Mouse (Mus musculus) MEL (cell line): ENCODE measurements around the gene Sik3. TPM values are rescaled to one million over a fixed set of nuclear protein-coding genes. Genes with fewer than 3 reads are reported as not detected.

ENCODE experiments used
- DNase-seq: peaks from one replicate; pipeline ENCODE4 v3.0.0; 2011; ENCODE audit warnings: low read depth, low spot score
- H3K27ac ChIP-seq: 2 replicates; pipeline ENCODE4 v1.5.1; 2012; ENCODE audit warnings: low read depth, mild to moderate bottlenecking, control low read depth, low read length, moderate library complexity; ENCODE audit not compliant: control insufficient read depth
- H3K27me3 ChIP-seq, 2 experiments: fragments of 150-350 bp in 1 of 2; sonication (generic) in 1 of 2; 2 replicates each; pipeline ENCODE4 v1.6.1; 2012; ENCODE audit warnings: low read length in 2 of 2, mild to moderate bottlenecking in 2 of 2, improper control_type of control experiment in 1 of 2, moderate library complexity in 1 of 2; ENCODE audit not compliant: insufficient read depth in 2 of 2, control insufficient read depth in 1 of 2
- H3K36me3 ChIP-seq, 2 experiments: 2 replicates each; pipeline ENCODE4 v1.6.1; 2012 to 2014; ENCODE audit warnings: low read length in 2 of 2, improper control_type of control experiment in 1 of 2, inconsistent platforms in 1 of 2, mild to moderate bottlenecking in 1 of 2; ENCODE audit not compliant: insufficient read depth in 2 of 2, control insufficient read depth in 1 of 2
- H3K4me1 ChIP-seq, 2 experiments: fragments of 150-350 bp in 1 of 2; sonication (generic) in 1 of 2; 2 replicates each; pipeline ENCODE4 v1.6.1; 2012; ENCODE audit warnings: low read length in 2 of 2, improper control_type of control experiment in 1 of 2, mild to moderate bottlenecking in 1 of 2; ENCODE audit not compliant: insufficient read depth in 2 of 2, control insufficient read depth in 1 of 2
- H3K4me3 ChIP-seq, 2 experiments: fragments of 150-350 bp in 1 of 2; sonication (generic) in 1 of 2; 2 replicates each; pipeline ENCODE4 v1.5.1; 2012; ENCODE audit warnings: low read depth in 2 of 2, low read length in 2 of 2, mild to moderate bottlenecking in 2 of 2, moderate library complexity in 2 of 2, control low read depth in 1 of 2, improper control_type of control experiment in 1 of 2; ENCODE audit not compliant: control insufficient read depth in 1 of 2, insufficient read depth in 1 of 2
- H3K79me2 ChIP-seq: 2 replicates; pipeline ENCODE4 v1.6.1; 2012; ENCODE audit warnings: mild to moderate bottlenecking, low read length, moderate library complexity; ENCODE audit not compliant: control insufficient read depth, poor library complexity, insufficient read depth
- H3K9ac ChIP-seq: 2 replicates; pipeline ENCODE4 v1.6.1; 2012; ENCODE audit warnings: low read depth, mild to moderate bottlenecking, control low read depth, low read length, moderate library complexity; ENCODE audit not compliant: control insufficient read depth, poor library complexity, severe bottlenecking
- H3K9me3 ChIP-seq: fragments of 150-350 bp; sonication (generic); replicated peaks from 2 replicates; pipeline ENCODE4 v1.6.1; 2012; ENCODE audit warnings: mild to moderate bottlenecking, low read length, improper control_type of control experiment, moderate library complexity; ENCODE audit not compliant: insufficient read depth
- BHLHE40 ChIP-seq: IDR thresholded peaks from 2 replicates; pipeline ENCODE4 v1.6.1; 2012; ENCODE audit warnings: low read depth, mild to moderate bottlenecking, inconsistent platforms, low read length, improper control_type of control experiment, borderline replicate concordance
- CHD1 ChIP-seq: IDR thresholded peaks from 2 replicates; pipeline ENCODE4 v1.6.1; 2012; ENCODE audit warnings: low read depth, mild to moderate bottlenecking, inconsistent platforms, low read length, improper control_type of control experiment
- CHD2 ChIP-seq: IDR thresholded peaks from 2 replicates; pipeline ENCODE4 v1.6.1; 2011; ENCODE audit warnings: low read length, improper control_type of control experiment
- CTCF ChIP-seq, 3 experiments: IDR thresholded peaks in 2 of 3; conservative IDR thresholded peaks in 1 of 3; 2 replicates each; pipeline ENCODE4 v1.5.1; 2011 to 2012; ENCODE audit warnings: low read length in 3 of 3, low read depth in 2 of 3, mild to moderate bottlenecking in 2 of 3, improper control_type of control experiment in 1 of 3, inconsistent platforms in 1 of 3, mixed read lengths in 1 of 3, moderate library complexity in 1 of 3; ENCODE audit not compliant: control insufficient read depth in 1 of 3, insufficient read depth in 1 of 3, poor library complexity in 1 of 3, severe bottlenecking in 1 of 3
- E2F4 ChIP-seq: IDR thresholded peaks from 2 replicates; pipeline ENCODE4 v1.6.1; 2011; ENCODE audit warnings: low read depth, low read length, improper control_type of control experiment, borderline replicate concordance
- ELF1 ChIP-seq: IDR thresholded peaks from 2 replicates; pipeline ENCODE4 v1.6.1; 2014; ENCODE audit warnings: low read depth, mild to moderate bottlenecking, inconsistent platforms, low read length, improper control_type of control experiment, moderate library complexity
- EP300 ChIP-seq, 2 experiments: IDR thresholded peaks; 2 replicates each; pipeline ENCODE4 v1.6.1; 2011; ENCODE audit warnings: improper control_type of control experiment in 2 of 2, low read length in 2 of 2, low read depth in 1 of 2, mild to moderate bottlenecking in 1 of 2
- ETS1 ChIP-seq: IDR thresholded peaks from 2 replicates; pipeline ENCODE4 v1.6.1; 2012; ENCODE audit warnings: low read depth, mild to moderate bottlenecking, inconsistent platforms, low read length, improper control_type of control experiment, moderate library complexity
- GABPA ChIP-seq: IDR thresholded peaks from 2 replicates; pipeline ENCODE4 v1.6.1; 2012; ENCODE audit warnings: low read depth, mild to moderate bottlenecking, inconsistent platforms, low read length, improper control_type of control experiment, moderate library complexity
- GATA1 ChIP-seq: IDR thresholded peaks from 2 replicates; pipeline ENCODE4 v1.6.1; 2011; ENCODE audit warnings: low read depth, low read length, improper control_type of control experiment
- HCFC1 ChIP-seq: IDR thresholded peaks from 2 replicates; pipeline ENCODE4 v1.6.1; 2012; ENCODE audit warnings: low read depth, mild to moderate bottlenecking, inconsistent platforms, low read length, improper control_type of control experiment, moderate library complexity
- JUND ChIP-seq: IDR thresholded peaks from 2 replicates; pipeline ENCODE4 v1.6.1; 2011; ENCODE audit warnings: low read depth, mild to moderate bottlenecking, improper control_type of control experiment, low read length
- KAT2A ChIP-seq: conservative IDR thresholded peaks from 2 replicates; pipeline ENCODE4 v1.6.1; 2012; ENCODE audit warnings: low read depth, low read length, improper control_type of control experiment, inconsistent platforms
- MAZ ChIP-seq: IDR thresholded peaks from 2 replicates; pipeline ENCODE4 v1.6.1; 2012; ENCODE audit warnings: low read depth, mild to moderate bottlenecking, inconsistent platforms, low read length, improper control_type of control experiment
- MXI1 ChIP-seq: IDR thresholded peaks from 2 replicates; pipeline ENCODE4 v1.6.1; 2011; ENCODE audit warnings: mild to moderate bottlenecking, low read depth, low read length, improper control_type of control experiment
- MYB ChIP-seq: IDR thresholded peaks from 2 replicates; pipeline ENCODE4 v1.6.1; 2011; ENCODE audit warnings: mild to moderate bottlenecking, low read depth, low read length, improper control_type of control experiment
- MYC ChIP-seq: IDR thresholded peaks from 2 replicates; pipeline ENCODE4 v1.6.1; 2011; ENCODE audit warnings: low read depth, mild to moderate bottlenecking, low read length, improper control_type of control experiment, moderate library complexity
- NELFE ChIP-seq: IDR thresholded peaks from 2 replicates; pipeline ENCODE4 v1.6.1; 2011; ENCODE audit warnings: low read depth, low read length, improper control_type of control experiment
- NRF1 ChIP-seq: IDR thresholded peaks from 2 replicates; pipeline ENCODE4 v1.6.1; 2014; ENCODE audit warnings: low read depth, mild to moderate bottlenecking, inconsistent platforms, low read length, improper control_type of control experiment, moderate library complexity; ENCODE audit not compliant: poor library complexity, insufficient read depth, severe bottlenecking
- POLR2A ChIP-seq, 2 experiments: IDR thresholded peaks; 2 replicates each; pipeline ENCODE4 v1.6.1; 2011 to 2012; ENCODE audit warnings: low read length in 2 of 2, mild to moderate bottlenecking in 2 of 2, control low read depth in 1 of 2, improper control_type of control experiment in 1 of 2, low read depth in 1 of 2, moderate library complexity in 1 of 2; ENCODE audit not compliant: control insufficient read depth in 1 of 2, insufficient read depth in 1 of 2, poor library complexity in 1 of 2
- POLR2AphosphoS2 ChIP-seq: IDR thresholded peaks from 2 replicates; pipeline ENCODE4 v1.6.1; 2011; ENCODE audit warnings: low read length, improper control_type of control experiment
- POLR2AphosphoS5 ChIP-seq: IDR thresholded peaks from 2 replicates; pipeline ENCODE4 v1.6.1; 2012; ENCODE audit warnings: low read depth, borderline replicate concordance, mild to moderate bottlenecking, inconsistent platforms, low read length, moderate library complexity, mixed read lengths
- RAD21 ChIP-seq: IDR thresholded peaks from 2 replicates; pipeline ENCODE4 v1.6.1; 2011; ENCODE audit warnings: mild to moderate bottlenecking, low read depth, low read length, improper control_type of control experiment
- RCOR1 ChIP-seq: IDR thresholded peaks from 2 replicates; pipeline ENCODE4 v1.6.1; 2012; ENCODE audit warnings: low read depth, mild to moderate bottlenecking, inconsistent platforms, low read length, improper control_type of control experiment
- SIN3A ChIP-seq: IDR thresholded peaks from 2 replicates; pipeline ENCODE4 v1.6.1; 2012; ENCODE audit warnings: low read length, improper control_type of control experiment, inconsistent platforms
- SMC3 ChIP-seq: IDR thresholded peaks from 2 replicates; pipeline ENCODE4 v1.6.1; 2011; ENCODE audit warnings: low read depth, low read length, improper control_type of control experiment
- TAL1 ChIP-seq: IDR thresholded peaks from 2 replicates; pipeline ENCODE4 v1.6.1; 2012; ENCODE audit warnings: mild to moderate bottlenecking, inconsistent platforms, low read length, moderate library complexity, mixed read lengths
- TBP ChIP-seq: IDR thresholded peaks from 2 replicates; pipeline ENCODE4 v1.8.0; 2011; ENCODE audit warnings: low read depth, low read length, improper control_type of control experiment
- TCF12 ChIP-seq: IDR thresholded peaks from 2 replicates; pipeline ENCODE4 v1.6.1; 2014; ENCODE audit warnings: low read depth, mild to moderate bottlenecking, inconsistent platforms, low read length, improper control_type of control experiment, moderate library complexity
- UBTF ChIP-seq: IDR thresholded peaks from 2 replicates; pipeline ENCODE4 v1.6.1; 2012; ENCODE audit warnings: low read depth, mild to moderate bottlenecking, inconsistent platforms, low read length, improper control_type of control experiment, moderate library complexity, borderline replicate concordance; ENCODE audit not compliant: insufficient read depth
- USF1 ChIP-seq: IDR thresholded peaks from 2 replicates; pipeline ENCODE4 v1.6.1; 2014; ENCODE audit warnings: low read depth, mild to moderate bottlenecking, inconsistent platforms, low read length, improper control_type of control experiment, moderate library complexity
- USF2 ChIP-seq, 2 experiments: IDR thresholded peaks; 2 replicates each; pipeline ENCODE4 v1.6.1; 2011 to 2012; ENCODE audit warnings: improper control_type of control experiment in 2 of 2, low read length in 2 of 2, borderline replicate concordance in 1 of 2, inconsistent platforms in 1 of 2, low read depth in 1 of 2, mild to moderate bottlenecking in 1 of 2; ENCODE audit not compliant: insufficient read depth in 1 of 2
- ZC3H11A ChIP-seq: IDR thresholded peaks from 2 replicates; pipeline ENCODE4 v1.6.1; 2012; ENCODE audit warnings: low read depth, mild to moderate bottlenecking, inconsistent platforms, low read length, improper control_type of control experiment
- ZKSCAN1 ChIP-seq: IDR thresholded peaks from 2 replicates; pipeline ENCODE4 v1.6.1; 2012; ENCODE audit warnings: low read depth, mild to moderate bottlenecking, inconsistent platforms, low read length, improper control_type of control experiment, moderate library complexity
- ZMIZ1 ChIP-seq: IDR thresholded peaks from 2 replicates; pipeline ENCODE4 v1.6.1; 2012; ENCODE audit warnings: low read depth, mild to moderate bottlenecking, inconsistent platforms, low read length, improper control_type of control experiment, moderate library complexity
- ZNF384 ChIP-seq: IDR thresholded peaks from 2 replicates; pipeline ENCODE4 v1.6.1; 2012; ENCODE audit warnings: low read depth, mild to moderate bottlenecking, inconsistent platforms, low read length, improper control_type of control experiment
- polyA plus RNA-seq, 2 experiments: library from polyadenylated mRNA; stranded (reverse) in 1 of 2; unstranded in 1 of 2; fragments of >175 nt in 1 of 2; fragments of >200 nt in 1 of 2; gene quantifications; 2 replicates each; pipeline versions ENCODE4 v1.2.1 to v1.2.4; 2012; ENCODE audit warnings: low replicate concordance in 2 of 2, low read depth in 1 of 2; ENCODE audit not compliant: insufficient read length in 2 of 2, insufficient read depth in 1 of 2, missing spikeins in 1 of 2
- total RNA-seq: library from RNA; depleted of rRNA; stranded (reverse); fragments of 300-350 nt; gene quantifications from 2 replicates; pipeline ENCODE4 v1.2.3, GENCODE M21; 2012

Sik3 gene
- total and polyA plus RNA-seq, 3 experiments = 78.7 to 111 TPM; not detected in 1

DNA sequence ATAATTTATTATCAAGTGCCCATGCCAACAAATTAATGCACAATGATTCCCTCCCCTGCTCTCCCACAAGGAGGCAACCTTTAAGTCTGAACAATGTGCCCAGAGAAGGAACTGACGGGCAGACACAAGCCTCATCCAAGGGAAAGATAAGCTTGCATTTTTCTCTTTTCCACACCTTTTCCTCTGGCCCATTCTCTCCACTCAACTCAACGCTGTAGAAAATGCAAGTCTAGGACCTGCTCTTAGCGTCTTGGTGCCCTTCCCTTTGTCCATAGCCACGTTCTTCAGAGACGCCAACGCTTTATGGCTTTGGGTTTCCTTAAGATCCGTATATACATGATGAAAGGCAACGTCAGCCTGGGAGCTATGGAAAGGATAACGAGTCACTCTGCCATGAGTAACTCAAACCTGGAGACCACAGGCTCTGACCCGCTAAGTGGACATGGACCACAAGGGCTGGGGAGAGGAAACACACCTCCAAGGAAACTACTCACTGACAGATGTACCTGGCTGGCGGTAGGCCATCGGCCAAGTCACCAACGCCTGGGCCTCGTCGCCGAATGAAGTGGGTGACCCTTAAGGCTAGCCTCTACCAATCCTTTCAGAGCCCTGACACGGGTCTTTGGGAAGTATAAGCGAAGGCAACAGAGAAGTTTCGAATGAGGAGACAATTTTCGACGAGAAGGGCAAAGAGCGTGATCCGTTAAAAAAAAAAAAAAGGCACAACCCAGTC lies 28.8 kb upstream of the Sik3 start:
- Histone ChIP-seq H3K9me3 (no peaks in the 10 kb centered on the region), H3K4me3 (peak overlapping the region; percentile 77 to 81), H3K27me3 (no peaks in the 10 kb centered on the region), H3K27ac (peak overlapping the region; percentile 92), H3K9ac (peak overlapping the region; percentile 92), H3K4me1 (peaks cover 6 to 20% of the 10 kb centered on the region in 2 experiments), H3K36me3 (peaks cover 5 to 33% of the 10 kb centered on the region in 2 experiments), H3K79me2 (peaks cover 51% of the 10 kb centered on the region)
- peak; percentile 67 for DNase-seq
- TF ChIP-seq RCOR1 (no peak), ZC3H11A (no peak), CTCF (IDR thresholded peaks at IDR 0.05 in 2 of 3, conservative IDR thresholded peaks at IDR 0.05 in 1 of 3; ENCODE audit: control insufficient read depth in 1 of 3, insufficient read depth in 1 of 3, low read depth in 2 of 3, low read length in 3 of 3, poor library complexity in 1 of 3, severe bottlenecking in 1 of 3) (peak in 1 of 3 experiments; percentile 37; a peak in 3 of 6 replicates), POLR2AphosphoS2 (no peak; the same call in 1 of the 2 replicates), ZKSCAN1 (no peak), POLR2AphosphoS5 (no peak), TBP (no peak), MYB (no peak), GATA1 (0 out of 2 replicates have a peak, but pooled peaks have one; percentile 33), GABPA (no peak), RAD21 (no peak), TAL1 (no peak), MYC (0 out of 2 replicates have a peak, but pooled peaks have one; percentile 34), USF1 (no peak), MAZ (no peak), SMC3 (peak; percentile 28; the same call in 1 of the 2 replicates), NRF1 (no peak), CHD1 (no peak), ZNF384 (peak; percentile 80), UBTF (no peak), ETS1 (no peak), E2F4 (no peak), TCF12 (no peak), JUND (no peak), BHLHE40 (no peak), MXI1 (peak; percentile 19; the same call in 1 of the 2 replicates), ELF1 (no peak), CHD2 (no peak), NELFE (no peak), POLR2A (IDR thresholded peaks at IDR 0.05; ENCODE audit: control insufficient read depth in 1 of 2, insufficient read depth in 1 of 2, low read depth in 1 of 2, low read length in 2 of 2, poor library complexity in 1 of 2) (no peak; a peak in 1 of 4 replicates), USF2 (IDR thresholded peaks at IDR 0.05; ENCODE audit: borderline replicate concordance in 1 of 2, insufficient read depth in 1 of 2, low read depth in 1 of 2, low read length in 2 of 2) (no peak), SIN3A (peak; percentile 0; the same call in 1 of the 2 replicates), EP300 (IDR thresholded peaks at IDR 0.05; ENCODE audit: low read depth in 1 of 2, low read length in 2 of 2) (no peak), ZMIZ1 (no peak), KAT2A (no peak), HCFC1 (no peak)
